Mouse (Mus musculus): Measurements from ENCODE around the gene Gm10310.
"Not testable (repeated sequence)": the region's sequence is repeated elsewhere in the genome, so short reads cannot be mapped to it uniquely, and the experiment has no call there.

The Gm10310 gene

GRCm38 (mm10) chr10:129984962-129985361 is at the start of gene Gm10310:
Gene Gm10310 (minus strand): TSS chr10:129985062.
- not testable (repeated sequence) for DNase-seq (ENCODE audit: low spot score)

- no peak for DNase-seq (ENCODE audit: low spot score)
Measured at GRCm38 (mm10) chr10:130030048-130030447, 45.2 kb upstream of the Gm10310 start, which contains the start of gene Olfr821. Gene Olfr821 (plus strand): TSS chr10:130030348.

- DNase-seq (ENCODE audit: low spot score): no peak
Measured at GRCm38 (mm10) chr10:130012321-130012720, 27.5 kb upstream of the Gm10310 start, which contains the start of gene Olfr820. Gene Olfr820 (plus strand): TSS chr10:130012621.

GRCm38 (mm10) chr10:130005366-130005765 is 20.5 kb upstream of the Gm10310 start:
- DNase-seq (ENCODE audit: low spot score): not testable (repeated sequence)

GRCm38 (mm10) chr10:130004104-130004503 is 19.2 kb upstream of the Gm10310 start:
- DNase-seq (ENCODE audit: low spot score): not testable (repeated sequence)

GRCm38 (mm10) chr10:129981867-129982266 is 3.0 kb downstream of the Gm10310 start:
- not testable (repeated sequence) for DNase-seq (ENCODE audit: low spot score)

GRCm38 (mm10) chr10:129976040-129976439 is 8.8 kb downstream of the Gm10310 start, which contains the start of gene Olfr247:
Gene Olfr247 (minus strand): TSS chr10:129976140.
- not testable (repeated sequence) for DNase-seq (ENCODE audit: low spot score)

GRCm38 (mm10) chr10:129972994-129973393 is 11.9 kb downstream of the Gm10310 start:
- DNase-seq (ENCODE audit: low spot score): not testable (repeated sequence)

- not testable (repeated sequence) for DNase-seq (ENCODE audit: low spot score)
Measured at GRCm38 (mm10) chr10:129967166-129967565, 17.7 kb downstream of the Gm10310 start, which contains the start of gene Olfr819. Gene Olfr819 (minus strand): TSS chr10:129967266.

- not testable (repeated sequence) for DNase-seq (ENCODE audit: low spot score)
Measured at GRCm38 (mm10) chr10:129966232-129966631, 18.6 kb downstream of the Gm10310 start.

GRCm38 (mm10) chr10:129949000-129949399 is 35.9 kb downstream of the Gm10310 start, which contains the start of gene Olfr818:
Gene Olfr818 (minus strand): TSS chr10:129949100.
- DNase-seq (ENCODE audit: low spot score): no peak
